16 mouse cellular contexts compared by ENCODE assay signal in genomic region chr16:28873404-28873895, GRCm38 (mm10). TPM values are rescaled to one million over a fixed set of nuclear protein-coding genes. Genes with fewer than 3 reads are reported as not detected.
"Had no signal": no experiment of that assay in that cellular context is flagged by ENCODE, and none has a peak within 500 bp of the region (broad histone marks: within the 10 kb centered on the region; RNA-seq: fewer than 3 reads in every experiment).

No protein-coding gene starts in this region.

- H3K36me3 ChIP-seq: limb, embryonic 13.5 days; midbrain, embryonic 15.5 days had no signal

- H3K4me2 ChIP-seq: limb, embryonic 13.5 days; midbrain, embryonic 15.5 days had no signal

- DNase-seq: kidney, adult 8-10 months; kidney, postnatal 36 days; left cerebral cortex, postnatal 4 days; lung, adult 18-20 months; lung, postnatal 36 days; retina, postnatal 1 day; right cerebral cortex, postnatal 4 days; spleen, adult 18-20 months; thymus, adult 18-20 months; thymus, postnatal 14 days had no signal

- H3K9me3 ChIP-seq: limb, embryonic 13.5 days; midbrain, embryonic 15.5 days had no signal

- H3K4me3 ChIP-seq: limb, embryonic 13.5 days; midbrain, embryonic 15.5 days had no signal

- H3K27ac ChIP-seq: limb, embryonic 13.5 days; liver, embryonic 14.5 days; midbrain, embryonic 15.5 days had no signal

- H3K27me3 ChIP-seq: limb, embryonic 13.5 days; midbrain, embryonic 15.5 days had no signal

- H3K9ac ChIP-seq: limb, embryonic 13.5 days; liver, embryonic 14.5 days; midbrain, embryonic 15.5 days had no signal

- ATAC-seq: lung, postnatal 0 days; midbrain, embryonic 15.5 days had no signal

RNA-seq across cellular contexts. Expression of gene Mb21d2, which starts 56.0 kb away (rescaled TPM):
- total RNA-seq: megakaryocyte progenitor cell, adult 5-6 weeks; monocyte, adult 5-6 weeks had no signal
